Mouse (Mus musculus) lung, postnatal 36 days (tissue): ENCODE results near the gene B3gat3.
"Not testable (repeated sequence)": the region's sequence is repeated elsewhere in the genome, so short reads cannot be mapped to it uniquely, and the experiment has no call there.

Experiments
- DNase-seq: peaks from one replicate; pipeline ENCODE4 v3.0.0; 2022; ENCODE audit warnings: mixed read lengths

Gene B3gat3

DNA sequence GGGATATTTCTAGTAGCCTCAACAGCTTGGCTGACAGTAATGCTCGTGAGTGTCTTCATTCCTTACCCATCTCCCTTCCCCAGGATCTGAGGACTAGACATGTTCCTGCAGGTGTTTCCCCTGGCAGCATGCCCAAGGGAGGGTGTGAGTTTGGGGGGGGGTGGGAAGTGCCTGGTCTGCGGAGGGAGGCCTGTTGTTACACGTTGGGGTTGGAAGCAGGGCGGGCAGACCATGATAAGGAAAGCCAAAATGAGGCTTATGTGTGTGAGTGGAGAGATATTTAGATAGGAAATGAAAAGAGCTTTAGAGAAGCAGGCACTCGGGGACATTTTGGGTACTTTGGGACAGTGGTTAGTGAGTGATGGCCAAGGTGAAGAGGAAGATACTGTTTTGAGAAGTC, 23.9 kb downstream of the B3gat3 start:
- DNase-seq: no peak

- DNase-seq: peak; percentile 86
Observed at GRCm38 (mm10) chr19:8944750-8945149, 24.6 kb downstream of the B3gat3 start.

DNA sequence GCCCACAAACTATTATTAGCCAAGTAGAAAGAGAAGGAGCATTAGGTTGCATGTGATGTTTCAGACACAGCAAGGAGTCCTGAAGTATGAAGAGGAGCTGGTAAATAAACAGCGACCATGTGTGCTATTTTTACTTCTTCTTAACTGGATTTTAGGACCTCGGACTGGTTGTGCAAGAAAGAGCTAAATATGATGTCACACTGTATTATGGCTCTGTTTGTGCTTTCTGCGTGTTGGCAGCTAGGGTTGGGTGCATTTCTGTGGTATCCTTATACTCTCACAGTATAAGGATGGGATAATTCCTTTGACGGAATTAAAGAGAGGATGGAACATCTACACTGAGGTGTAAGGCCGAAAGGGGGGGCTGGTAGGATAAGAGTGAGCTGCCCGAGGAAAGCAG, 25.1 kb downstream of the B3gat3 start:
- no peak for DNase-seq

- DNase-seq: no peak
Observed at GRCm38 (mm10) chr19:8946929-8947328, 26.8 kb downstream of the B3gat3 start.

GRCm38 (mm10) chr19:8950190-8950589, 30.0 kb downstream of the B3gat3 start:
- no peak for DNase-seq

DNA sequence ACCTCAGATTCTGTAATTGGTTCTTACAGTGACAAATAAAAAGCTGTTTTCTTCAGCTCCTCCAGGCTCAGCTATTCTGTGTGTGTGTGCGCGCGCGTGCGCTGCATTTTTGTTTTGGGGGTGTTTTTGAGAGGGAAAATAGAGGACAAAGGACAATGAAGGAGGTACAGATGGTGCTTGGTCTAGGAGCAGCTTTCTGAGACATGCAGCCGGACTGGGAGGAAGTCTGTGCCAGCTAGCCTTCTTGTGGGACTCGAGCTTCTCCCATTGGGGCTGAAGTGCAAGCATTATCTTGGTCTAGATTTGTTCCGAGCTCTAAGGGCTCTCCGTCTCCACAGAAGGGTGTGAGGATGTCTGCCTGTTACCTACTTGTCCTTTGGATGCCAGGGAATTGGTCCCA, 32.1 kb downstream of the B3gat3 start:
- no peak for DNase-seq

GRCm38 (mm10) chr19:8953135-8954039, 33.2 kb downstream of the B3gat3 start, which contains the start of gene Tut1:
TSS of gene Tut1 (plus strand) at chr19:8953847.
- DNase-seq: peak; percentile 97

GRCm38 (mm10) chr19:8954171-8954570, 34.0 kb downstream of the B3gat3 start:
- no peak for DNase-seq

DNA sequence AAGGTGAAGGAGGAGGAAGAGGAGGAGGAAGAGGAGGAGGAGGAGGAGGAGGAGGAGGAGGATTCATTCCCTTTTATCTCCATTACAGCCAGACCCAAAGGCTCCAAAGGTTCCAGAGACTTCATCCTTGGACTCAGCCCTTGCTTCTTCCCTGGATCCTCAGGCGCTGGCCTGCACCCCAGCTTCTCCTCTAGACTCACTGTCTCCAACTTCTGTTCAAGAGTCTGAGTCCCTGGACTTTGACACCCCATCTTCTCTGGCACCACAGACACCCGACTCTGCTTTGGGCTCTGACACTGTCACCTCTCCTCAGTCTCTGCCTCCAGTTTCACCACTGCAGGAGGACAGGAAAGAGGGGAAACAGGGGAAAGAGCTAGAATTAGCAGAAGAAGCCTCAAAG, 42.1 kb downstream of the B3gat3 start:
- no peak for DNase-seq

GRCm38 (mm10) chr19:8965075-8965474, 44.9 kb downstream of the B3gat3 start:
- no peak for DNase-seq

DNA sequence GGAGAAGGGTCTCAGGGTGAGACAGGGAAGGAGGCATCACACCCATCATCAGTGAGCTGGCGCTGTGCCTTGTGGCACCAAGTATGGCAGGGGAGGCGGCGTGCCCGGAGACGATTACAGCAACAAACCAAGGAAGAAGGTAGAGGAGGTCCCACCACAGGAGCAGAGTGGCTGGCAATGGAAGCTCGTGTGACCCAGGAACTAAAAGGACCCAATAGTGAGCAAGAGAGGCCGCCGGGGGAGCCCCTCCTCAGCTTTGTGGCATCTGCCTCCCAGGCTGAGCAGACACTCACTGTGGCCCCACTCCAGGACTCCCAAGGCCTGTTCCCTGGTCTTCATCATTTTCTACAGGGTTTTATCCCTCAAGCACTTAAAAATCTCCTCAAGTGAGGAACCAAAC, 45.6 kb downstream of the B3gat3 start:
- no peak for DNase-seq

DNA sequence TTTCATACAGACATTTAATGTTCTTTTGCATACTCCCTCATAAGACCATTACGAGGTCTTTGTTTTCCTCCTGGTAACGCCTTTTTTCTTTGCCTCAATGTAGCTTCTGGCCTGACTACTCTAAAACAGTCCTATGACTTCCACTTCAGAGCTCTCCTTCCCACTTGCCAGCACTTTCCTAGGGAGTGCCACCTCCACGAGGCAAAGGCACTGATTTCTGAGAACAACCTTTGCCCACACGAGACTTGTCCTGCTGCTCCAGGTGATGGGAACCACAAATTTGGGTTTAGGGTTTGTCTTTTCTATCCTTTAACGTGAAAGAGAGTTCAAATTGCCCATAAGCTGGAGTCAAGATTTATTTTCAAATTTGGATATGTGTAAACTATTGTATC, 46.0 kb downstream of the B3gat3 start:
- DNase-seq: no peak

- peak; percentile 100 for DNase-seq
Observed at GRCm38 (mm10) chr19:8966590-8967372, 46.6 kb downstream of the B3gat3 start, which contains the start of gene Eef1g. TSS of gene Eef1g (plus strand) at chr19:8967041.

DNA sequence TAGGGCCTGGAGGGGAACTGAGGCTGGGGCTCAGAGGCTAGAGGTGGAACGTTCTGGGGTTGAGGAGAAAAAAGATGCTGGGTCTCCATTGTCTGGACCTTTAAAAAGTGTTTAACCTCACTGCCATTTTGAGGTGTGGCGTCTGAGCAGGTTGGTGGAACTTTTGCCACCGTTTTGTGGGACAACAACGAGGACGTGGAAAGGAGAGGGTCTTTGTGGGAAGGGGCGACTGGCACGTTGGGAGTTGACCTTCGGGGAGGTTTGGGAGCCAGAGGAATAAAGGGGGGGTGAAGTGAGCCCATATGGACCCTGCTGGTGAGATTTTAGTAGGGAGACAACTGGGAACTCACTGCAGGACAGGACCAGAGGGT, 47.2 kb downstream of the B3gat3 start:
- no peak for DNase-seq

DNA sequence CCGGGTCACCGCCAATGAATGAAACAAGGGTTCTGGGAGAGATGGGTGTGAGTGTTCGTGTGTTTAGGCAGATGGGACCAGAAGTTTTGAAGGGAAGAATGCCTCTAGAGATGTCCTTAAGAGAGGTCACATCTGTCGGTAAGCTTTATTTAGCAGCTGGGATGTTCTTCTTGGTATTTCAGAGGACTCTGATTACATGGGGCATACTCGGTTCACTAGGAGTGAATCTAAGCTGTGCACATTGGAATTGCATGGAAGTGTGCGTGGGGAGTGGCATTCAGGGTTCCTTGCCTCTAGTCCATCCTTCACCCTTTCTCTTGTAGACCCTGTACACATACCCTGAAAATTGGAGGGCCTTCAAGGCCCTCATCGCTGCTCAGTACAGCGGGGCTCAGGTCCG, 47.7 kb downstream of the B3gat3 start:
- DNase-seq: no peak

GRCm38 (mm10) chr19:8972491-8972890, 52.3 kb downstream of the B3gat3 start:
- DNase-seq: not testable (repeated sequence)

DNA sequence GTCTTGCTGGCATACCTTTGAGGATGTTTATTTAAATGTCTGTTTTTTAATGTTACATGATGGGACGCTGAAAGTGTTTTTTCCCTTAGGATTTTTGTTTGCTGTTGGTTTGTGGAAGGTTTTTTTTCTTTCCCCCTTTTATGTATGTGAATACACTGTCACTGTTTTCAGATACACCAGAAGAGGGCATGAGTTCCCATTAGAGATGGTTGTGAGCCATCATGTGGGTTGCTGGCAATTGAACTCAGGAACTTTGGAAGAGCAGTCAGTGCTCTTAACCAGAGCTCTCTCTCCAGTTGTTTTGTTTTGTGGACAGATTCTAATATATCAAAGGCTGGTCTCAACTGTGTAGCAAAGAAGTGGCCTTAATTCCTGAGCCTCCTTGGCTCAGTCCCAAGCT, 54.5 kb downstream of the B3gat3 start:
- no peak for DNase-seq

- DNase-seq: no peak
Observed at GRCm38 (mm10) chr19:8975491-8975890, 55.3 kb downstream of the B3gat3 start.

GRCm38 (mm10) chr19:8976535-8976934, 56.4 kb downstream of the B3gat3 start:
- peak; percentile 73 for DNase-seq
